Mouse (Mus musculus) heart, postnatal 0 days (tissue): Measurements from ENCODE around the gene Tbata. TPM values are rescaled to one million over a fixed set of nuclear protein-coding genes. Genes with fewer than 3 reads are reported as not detected.
A peak's percentile ranks its signal among the peaks of the same experiment; 100 is the strongest.

Experiments used
- ATAC-seq: fragments of 200-750 bp; cut with Nextera tagmentation; 2 replicates; pipeline ENCODE4 v1.8.0; 2017; ENCODE audit warnings: low read depth, moderate number of reproducible peaks, moderate library complexity; ENCODE audit not compliant: insufficient read depth
- DNase-seq: peaks from one replicate; pipeline ENCODE4 v3.0.0-alpha.2; 2016; ENCODE audit warnings: low spot score
- H3K27ac ChIP-seq: fragments of 300-500 bp; sonication (generic); 2 replicates; pipeline ENCODE4 v1.5.1; 2014; ENCODE audit warnings: low read depth, mild to moderate bottlenecking
- H3K27me3 ChIP-seq: fragments of 300-500 bp; sonication (generic); 2 replicates; pipeline ENCODE4 v1.6.1; 2014; ENCODE audit warnings: low read length, mixed read lengths; ENCODE audit not compliant: control insufficient read depth, insufficient read depth
- H3K36me3 ChIP-seq: fragments of 300-500 bp; sonication (generic); replicated peaks from 2 replicates; pipeline ENCODE4 v1.6.1; 2014; ENCODE audit warnings: low read length, mixed read lengths; ENCODE audit not compliant: control insufficient read depth, insufficient read depth
- H3K4me1 ChIP-seq: fragments of 300-500 bp; sonication (generic); 2 replicates; pipeline ENCODE4 v1.6.1; 2014; ENCODE audit warnings: antibody characterized with exemption; ENCODE audit not compliant: control insufficient read depth, insufficient read depth
- H3K4me2 ChIP-seq: fragments of 300-500 bp; sonication (generic); 2 replicates; pipeline ENCODE4 v1.6.1; 2014; ENCODE audit warnings: low read depth, mild to moderate bottlenecking, low read length, moderate library complexity
- H3K4me3 ChIP-seq: fragments of 300-500 bp; sonication (generic); 2 replicates; pipeline ENCODE4 v1.5.1; 2014; ENCODE audit warnings: low read depth, low read length
- H3K9ac ChIP-seq: fragments of 300-500 bp; sonication (generic); replicated peaks from 2 replicates; pipeline ENCODE4 v1.6.1; 2014; ENCODE audit warnings: low read depth, low read length, mixed read lengths
- H3K9me3 ChIP-seq: fragments of 300-500 bp; sonication (generic); replicated peaks from 2 replicates; pipeline ENCODE4 v1.6.1; 2016; ENCODE audit warnings: low read length; ENCODE audit not compliant: control insufficient read depth
- CTCF ChIP-seq: IDR thresholded peaks from 2 replicates; pipeline ENCODE4 v1.5.1; 2016; ENCODE audit warnings: antibody characterized with exemption, control low read depth, low read depth
- EP300 ChIP-seq: IDR thresholded peaks from 2 replicates; pipeline ENCODE4 v1.6.1; 2016; ENCODE audit warnings: antibody characterized with exemption, low read depth
- WGBS: fragments of 180-500 bp; shearing (Covaris S2); extraction: QIAGEN DNeasy Blood & Tissue Kit; methylation state at CpG from one replicate; pipeline ENCODE4 v1.1.7; 2014; 5-methylcytosine and 5-hydroxymethylcytosine counted together
- polyA plus RNA-seq: library from polyadenylated mRNA; unstranded; fragments of >200 nt; fragmentation: Nextera tagmentation; extraction: Ambion mirVana; gene quantifications from 2 replicates; pipeline ENCODE4 v1.2.1, GENCODE M21; 2015
- total RNA-seq: library from RNA; depleted of rRNA; stranded (reverse); fragments of >200 nt; gene quantifications from 2 replicates; pipeline ENCODE4 v1.2.3, GENCODE M21; 2014; ENCODE audit warnings: low replicate concordance

The Tbata gene
- total and polyA plus RNA-seq, 2 experiments from 2014 or later: 0.36 TPM; not detected in 1

DNA sequence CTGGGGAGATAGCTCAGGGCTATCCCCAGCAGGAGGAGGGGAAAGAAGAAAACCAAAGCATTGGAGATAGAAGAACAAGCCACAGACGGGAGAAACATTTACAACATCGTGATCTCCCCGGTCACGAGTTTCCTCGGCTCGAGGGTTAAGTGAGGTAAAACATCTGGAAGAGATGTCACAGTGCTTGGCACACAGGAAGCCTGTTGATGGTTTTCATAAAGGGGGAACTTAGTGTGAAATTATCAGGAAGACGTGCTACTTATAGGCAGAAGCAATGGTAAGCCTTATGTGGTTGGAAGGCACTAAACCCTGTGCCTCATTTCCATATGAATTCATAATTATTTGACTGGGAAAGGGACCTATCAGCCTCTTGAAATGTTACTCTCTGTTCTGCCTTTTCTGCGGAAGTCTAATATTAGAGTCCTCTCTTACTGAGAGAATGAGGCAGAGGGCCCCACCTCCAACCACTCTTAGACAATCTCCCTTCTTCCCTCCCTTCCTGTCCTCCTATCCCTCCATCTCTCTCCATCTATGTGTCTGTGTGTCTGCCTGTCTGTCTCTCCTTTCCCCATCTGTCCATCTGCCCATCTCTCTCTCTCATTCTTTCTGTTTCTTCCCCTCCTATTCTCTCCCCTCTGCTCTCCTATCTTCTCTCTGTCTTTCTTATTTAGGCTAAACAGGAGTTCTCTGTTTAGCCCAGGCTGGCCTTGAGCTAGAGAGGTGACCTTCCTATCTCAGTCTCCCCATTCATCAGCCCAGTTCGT, 4.2 kb upstream of the Tbata start:
- no peak overlapping the region for H3K9ac ChIP-seq
- no peak overlapping the region for H3K4me3 ChIP-seq
- ATAC-seq: no peak
- no peaks in the 10 kb centered on the region for H3K4me1 ChIP-seq
- H3K4me2 ChIP-seq: no peak overlapping the region
- H3K9me3 ChIP-seq: no peaks in the 10 kb centered on the region
- no peak overlapping the region for H3K27ac ChIP-seq
- 52% methylated on average over 9 of the region's 9 CpGs for WGBS
- no peaks in the 10 kb centered on the region for H3K36me3 ChIP-seq
- H3K27me3 ChIP-seq: 0 out of 2 replicates have a peak, but pooled peaks cover 9% of the 10 kb centered on the region
- DNase-seq: no peak
- TF ChIP-seq CTCF (no peak), EP300 (no peak)

DNA sequence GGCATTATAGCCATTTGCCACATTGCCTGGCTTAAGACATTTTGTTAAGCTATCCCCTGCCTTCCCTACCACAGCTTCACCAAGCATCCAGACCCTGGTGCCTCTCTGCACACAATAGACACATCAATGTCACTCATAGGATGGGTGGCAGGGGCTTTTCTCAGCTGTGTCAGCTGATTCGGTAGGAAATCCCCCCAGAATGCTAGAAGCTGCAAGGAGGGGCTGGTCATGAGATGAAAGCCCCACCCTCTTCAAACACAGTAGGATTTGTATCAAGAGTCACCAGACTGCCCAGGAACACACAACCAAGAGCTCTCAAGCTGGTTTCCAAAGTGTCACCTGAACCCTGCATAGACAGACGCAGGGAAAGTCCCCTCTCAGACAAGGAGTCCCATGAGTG, 3.4 kb upstream of the Tbata start:
- no peaks in the 10 kb centered on the region for H3K4me1 ChIP-seq
- no peak overlapping the region for H3K27ac ChIP-seq
- no peak for ATAC-seq
- H3K4me2 ChIP-seq: no peak overlapping the region
- TF ChIP-seq CTCF (no peak), EP300 (no peak)
- H3K4me3 ChIP-seq: no peak overlapping the region
- 0 out of 2 replicates have a peak, but pooled peaks cover 9% of the 10 kb centered on the region for H3K27me3 ChIP-seq
- H3K9me3 ChIP-seq: no peaks in the 10 kb centered on the region
- WGBS: 55% methylated on average over 2 of the region's 2 CpGs
- H3K36me3 ChIP-seq: no peaks in the 10 kb centered on the region
- no peak overlapping the region for H3K9ac ChIP-seq
- DNase-seq: no peak

DNA sequence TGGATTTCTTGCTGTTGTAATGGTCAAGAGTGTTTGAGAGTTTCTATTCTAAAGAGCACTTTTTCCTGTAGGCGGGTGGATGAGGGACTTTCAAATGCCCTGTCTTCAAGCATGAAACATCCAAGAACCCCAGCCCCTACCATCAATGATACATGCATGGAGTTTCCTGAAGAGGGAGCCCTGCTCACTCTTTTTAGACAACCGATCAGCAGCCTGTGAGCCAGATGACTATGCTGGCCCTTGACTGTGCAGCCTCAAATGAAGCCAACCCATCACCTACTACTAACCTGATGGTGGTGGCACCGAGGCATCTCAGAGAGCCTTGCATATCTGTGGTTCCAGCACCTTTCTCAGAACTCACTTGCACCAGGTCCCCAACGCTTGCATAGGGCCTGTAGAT, 742 bp downstream of the Tbata start:
- no peaks in the 10 kb centered on the region for H3K36me3 ChIP-seq
- DNase-seq (no peak), ATAC-seq (no peak)
- WGBS: 68% methylated on average over 4 of the region's 4 CpGs
- no peak overlapping the region for H3K27ac ChIP-seq
- no peak overlapping the region for H3K4me2 ChIP-seq
- no peak overlapping the region for H3K9ac ChIP-seq
- TF ChIP-seq EP300: no peak
- no peaks in the 10 kb centered on the region for H3K9me3 ChIP-seq
- no peak overlapping the region for H3K4me3 ChIP-seq
- H3K4me1 ChIP-seq: 0 out of 2 replicates have a peak, but pooled peaks cover 5% of the 10 kb centered on the region
- H3K27me3 ChIP-seq: peaks cover 37% of the 10 kb centered on the region

DNA sequence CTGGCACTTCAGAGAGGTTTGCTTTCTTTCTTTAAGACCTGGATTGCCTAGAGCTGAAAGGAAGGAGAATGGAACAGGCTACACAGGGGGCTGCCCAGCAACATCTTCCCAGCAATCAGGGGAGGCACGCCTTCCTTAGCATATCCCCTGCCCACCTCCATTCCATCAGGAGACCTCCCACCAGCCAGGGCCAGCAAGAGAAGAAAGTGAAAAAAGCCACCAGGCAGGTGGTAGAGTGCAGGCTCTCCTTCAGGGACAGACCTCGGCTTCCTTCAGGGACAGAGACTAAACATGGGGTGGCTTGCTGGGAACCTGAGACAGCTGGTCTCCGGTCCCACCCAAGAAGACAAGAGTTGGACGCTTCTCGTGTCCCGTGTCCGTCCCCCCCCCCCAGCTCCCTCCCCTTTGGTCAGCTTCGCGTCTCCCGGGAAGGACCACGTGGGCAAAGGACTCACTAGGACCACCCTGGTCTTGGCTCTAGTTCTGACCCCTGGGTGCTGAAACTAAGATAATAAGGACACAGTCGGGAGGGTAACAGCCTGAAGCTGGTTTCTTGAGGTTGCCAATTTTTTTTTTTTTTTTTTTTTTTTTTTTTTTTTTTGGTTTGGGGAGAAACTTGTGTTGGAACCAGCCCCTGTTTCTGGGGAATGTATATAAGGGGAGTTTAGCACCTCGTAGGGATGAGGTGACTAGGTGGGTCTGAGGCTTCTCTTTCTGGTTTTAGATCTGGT, 3.1 kb downstream of the Tbata start:
- 45% methylated on average over 13 of the region's 13 CpGs for WGBS
- 0 out of 2 replicates have a peak, but pooled peaks cover 5% of the 10 kb centered on the region for H3K4me1 ChIP-seq
- no peak overlapping the region for H3K9ac ChIP-seq
- H3K27me3 ChIP-seq: peaks cover 34% of the 10 kb centered on the region
- DNase-seq: no peak
- H3K36me3 ChIP-seq: no peaks in the 10 kb centered on the region
- H3K27ac ChIP-seq: no peak overlapping the region
- H3K9me3 ChIP-seq: no peaks in the 10 kb centered on the region
- ATAC-seq: 0 out of 2 replicates have a peak, but pooled peaks have one; percentile 40
- TF ChIP-seq CTCF (no peak), EP300 (no peak)
- no peak overlapping the region for H3K4me3 ChIP-seq
- no peak overlapping the region for H3K4me2 ChIP-seq

DNA sequence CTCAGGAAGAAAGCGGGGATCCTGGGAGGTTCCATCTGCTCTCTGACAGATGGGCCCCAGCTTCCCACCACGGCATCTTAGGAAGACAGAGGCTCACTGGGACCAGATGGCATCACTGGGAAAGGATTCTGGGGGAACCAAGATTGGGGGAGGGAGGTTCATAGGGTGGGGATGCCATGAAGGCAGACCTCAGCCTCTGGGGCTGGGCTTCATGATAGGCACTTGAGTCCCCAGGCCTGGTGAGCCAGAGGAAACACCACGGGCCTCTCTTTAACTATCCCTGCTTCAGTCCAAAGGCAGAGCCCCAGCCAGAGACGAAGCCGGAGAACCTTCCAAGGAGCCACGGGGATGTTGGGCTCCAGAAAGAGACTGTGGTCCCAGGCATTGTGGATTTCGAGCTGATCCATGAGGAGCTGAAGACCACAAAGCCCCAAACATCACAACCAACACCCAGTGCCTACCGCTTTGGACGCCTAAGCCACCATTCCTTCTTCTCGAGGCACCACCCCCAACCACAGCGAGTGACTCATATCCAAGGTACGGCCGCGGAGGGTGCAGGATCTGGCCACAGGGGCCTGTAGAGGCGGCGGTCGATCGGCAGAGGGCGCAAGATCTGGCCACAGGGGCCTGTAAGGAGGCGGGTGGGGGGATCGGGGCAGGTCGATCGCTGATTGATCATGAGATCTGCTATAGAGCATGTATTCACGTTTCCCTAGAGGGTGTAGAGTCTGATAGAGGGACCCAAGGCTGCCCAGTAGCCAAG, 3.9 kb downstream of the Tbata start:
- H3K4me1 ChIP-seq: 0 out of 2 replicates have a peak, but pooled peaks cover 5% of the 10 kb centered on the region
- H3K27me3 ChIP-seq: peaks cover 34% of the 10 kb centered on the region
- H3K9me3 ChIP-seq: no peaks in the 10 kb centered on the region
- H3K9ac ChIP-seq: no peak overlapping the region
- no peak overlapping the region for H3K27ac ChIP-seq
- WGBS: 12% methylated on average over 24 of the region's 24 CpGs
- no peak overlapping the region for H3K4me3 ChIP-seq
- peak overlapping the region; percentile 9; the same call in 1 of the 2 replicates for H3K4me2 ChIP-seq
- peak; percentile 71; the same call in 1 of the 2 replicates for ATAC-seq
- peak; percentile 61 for DNase-seq
- H3K36me3 ChIP-seq: no peaks in the 10 kb centered on the region
- TF ChIP-seq CTCF (peak; percentile 54), EP300 (no peak)
